Mouse (Mus musculus) megakaryocyte, embryonic 14.5 days (primary cell): ENCODE measurements around the gene Gm37240.

ENCODE experiments used
- FLI1 ChIP-seq: IDR thresholded peaks from 2 replicates; pipeline ENCODE4 v1.6.1; 2012; ENCODE audit warnings: low read length, inconsistent platforms, mixed read lengths
- GATA1 ChIP-seq: IDR thresholded peaks from 3 replicates; pipeline ENCODE4 v1.6.1; 2012; ENCODE audit warnings: mixed read lengths, low read length, inconsistent platforms, borderline replicate concordance

DNA sequence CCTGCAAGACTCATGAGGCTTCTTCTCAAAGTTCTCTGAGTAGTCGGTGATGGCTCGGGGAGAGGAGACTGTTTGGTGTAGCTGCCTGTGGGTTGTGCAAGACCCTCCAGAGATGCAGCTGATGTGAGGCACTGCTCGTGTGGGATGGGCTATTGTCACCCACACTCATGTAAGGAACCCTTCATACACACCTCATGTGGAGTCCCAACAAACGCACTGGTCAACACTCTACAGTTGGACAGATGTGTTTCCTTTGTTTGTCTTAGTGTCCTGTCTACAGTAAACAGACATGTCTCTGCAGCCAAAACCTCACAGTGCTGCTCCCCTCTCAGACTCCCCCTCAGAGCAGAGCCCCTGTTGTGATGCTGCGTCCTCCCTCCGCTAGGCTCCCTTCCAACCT is 217.5 kb downstream of the Gm37240 start:
- TF ChIP-seq FLI1, result no peak
- no peak for TF ChIP-seq GATA1
